Mouse (Mus musculus): ENCODE data around the gene Gm47955. TPM values are rescaled to one million over a fixed set of nuclear protein-coding genes. Genes with fewer than 3 reads are reported as not detected.
"Not testable (repeated sequence)": the region's sequence is repeated elsewhere in the genome, so short reads cannot be mapped to it uniquely, and the experiment has no call there.

The Gm47955 gene
- polyA plus RNA-seq, 1 experiment from 2014 or later, result not detected

DNA sequence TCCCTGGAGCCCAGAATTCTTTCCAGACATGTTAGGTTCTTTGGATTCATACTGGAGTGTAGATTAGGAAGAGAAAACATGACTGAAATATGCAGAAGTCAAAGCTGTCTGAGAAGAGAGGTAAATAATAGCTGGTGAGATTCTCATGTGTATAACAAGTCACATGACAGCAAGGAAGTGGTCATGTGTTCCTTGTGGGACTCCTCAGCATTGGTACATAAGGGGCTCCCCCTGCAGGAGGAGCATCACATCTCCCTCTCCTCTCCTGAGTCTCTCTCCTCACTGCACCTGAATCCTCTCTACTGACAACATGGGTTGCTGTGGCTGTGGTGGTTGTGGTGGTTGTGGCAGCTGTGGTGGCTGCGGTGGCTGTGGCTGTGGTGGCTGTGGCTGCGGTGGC, 14.1 kb upstream of the Gm47955 start:
- not testable (repeated sequence) for H3K9me3 ChIP-seq (replicated peaks; ENCODE audit: control insufficient read depth, low read length); H3K4me1 ChIP-seq (ENCODE audit: control insufficient read depth, insufficient read depth, low read length); H3K36me3 ChIP-seq (ENCODE audit: control insufficient read depth, insufficient read depth, low read length); H3K9ac ChIP-seq (ENCODE audit: low read length); H3K27me3 ChIP-seq (replicated peaks; ENCODE audit: control insufficient read depth, insufficient read depth, low read length); DNase-seq (ENCODE audit: low spot score); H3K4me2 ChIP-seq (ENCODE audit: low read length); H3K4me3 ChIP-seq (ENCODE audit: low read depth, low read length); H3K27ac ChIP-seq (ENCODE audit: low read depth, low read length); ATAC-seq
- 96% methylated on average over 2 of the region's 2 CpGs for WGBS

DNA sequence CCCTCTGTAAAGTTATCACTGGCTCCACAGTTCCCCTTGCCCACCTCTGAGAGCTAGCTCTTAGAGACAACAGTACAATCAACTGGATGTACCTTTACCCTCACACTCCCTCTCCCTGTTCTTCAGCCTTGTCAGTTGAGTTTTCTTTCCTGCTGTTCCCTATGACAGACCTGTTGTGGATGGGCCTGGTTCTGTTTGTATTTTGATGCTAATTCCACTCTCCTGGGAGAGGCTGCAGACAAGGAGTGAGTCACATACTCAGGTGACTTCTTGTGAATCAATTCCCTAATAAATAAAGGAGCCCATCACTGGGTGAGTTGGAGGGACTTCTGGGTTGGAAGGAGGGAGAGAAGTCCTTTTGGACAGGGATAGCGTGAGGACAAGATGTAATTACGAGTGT, 11.5 kb upstream of the Gm47955 start:
- Histone ChIP-seq H3K4me3 (ENCODE audit: low read depth, low read length) (no peak overlapping the region), H3K27me3 (replicated peaks; ENCODE audit: control insufficient read depth, insufficient read depth, low read length) (no peaks in the 10 kb centered on the region), H3K9ac (ENCODE audit: low read length) (no peak overlapping the region), H3K4me1 (ENCODE audit: control insufficient read depth, insufficient read depth, low read length) (no peaks in the 10 kb centered on the region), H3K4me2 (ENCODE audit: low read length) (no peak overlapping the region), H3K27ac (ENCODE audit: low read depth, low read length) (no peak overlapping the region), H3K9me3 (replicated peaks; ENCODE audit: control insufficient read depth, low read length) (no peaks in the 10 kb centered on the region), H3K36me3 (ENCODE audit: control insufficient read depth, insufficient read depth, low read length) (no peaks in the 10 kb centered on the region)
- ATAC-seq (no peak), DNase-seq (ENCODE audit: low spot score) (no peak)
- 81% methylated on average over 2 of the region's 2 CpGs for WGBS

DNA sequence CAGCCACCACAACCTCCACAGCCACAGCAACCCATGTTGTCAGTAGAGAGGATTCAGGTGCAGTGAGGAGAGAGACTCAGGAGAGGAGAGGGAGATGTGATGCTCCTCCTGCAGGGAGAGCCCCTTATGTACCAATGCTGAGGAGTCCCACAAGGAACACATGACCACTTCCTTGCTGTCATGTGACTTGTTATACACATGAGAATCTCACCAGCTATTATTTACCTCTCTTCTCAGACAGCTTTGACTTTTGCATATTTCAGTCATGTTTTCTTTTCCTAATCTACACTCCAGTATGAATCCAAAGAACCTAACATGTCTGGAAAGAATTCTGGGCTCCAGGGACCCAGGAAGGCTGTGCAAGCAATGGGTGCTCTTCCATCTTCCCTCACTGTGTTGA, 4.2 kb upstream of the Gm47955 start, which contains the start of gene Gm7544:
Gene Gm7544 (minus strand): TSS at position 101 of the 400 bp plus-strand sequence.
- H3K27me3 ChIP-seq (replicated peaks; ENCODE audit: control insufficient read depth, insufficient read depth, low read length); H3K4me1 ChIP-seq (ENCODE audit: control insufficient read depth, insufficient read depth, low read length); H3K36me3 ChIP-seq (ENCODE audit: control insufficient read depth, insufficient read depth, low read length); DNase-seq (ENCODE audit: low spot score); H3K9me3 ChIP-seq (replicated peaks; ENCODE audit: control insufficient read depth, low read length); ATAC-seq; H3K4me3 ChIP-seq (ENCODE audit: low read depth, low read length); H3K4me2 ChIP-seq (ENCODE audit: low read length); H3K9ac ChIP-seq (ENCODE audit: low read length); H3K27ac ChIP-seq (ENCODE audit: low read depth, low read length): not testable (repeated sequence)

DNA sequence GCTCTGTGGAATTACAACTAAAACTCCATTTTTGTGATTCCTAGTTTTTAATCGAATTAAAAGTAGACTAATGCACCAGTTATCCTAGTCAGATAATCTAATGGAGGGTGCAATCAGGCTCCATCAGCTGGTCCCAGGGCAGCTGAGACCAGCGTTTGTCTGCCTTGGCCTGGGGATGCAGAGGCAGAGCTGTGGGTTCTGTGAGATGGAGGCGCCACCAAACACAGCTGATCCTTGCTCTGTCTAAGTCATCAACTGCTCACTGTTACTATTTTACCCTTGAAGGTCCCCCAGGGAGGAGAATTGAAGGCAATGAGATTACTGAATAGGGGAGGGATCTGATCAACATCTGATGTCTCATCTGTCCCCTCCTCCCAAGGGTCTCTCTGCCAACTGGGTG, 6.3 kb downstream of the Gm47955 start:
- DNase-seq (ENCODE audit: low spot score) (no peak), ATAC-seq (no peak)
- H3K27me3 ChIP-seq (replicated peaks; ENCODE audit: control insufficient read depth, insufficient read depth, low read length), result no peaks in the 10 kb centered on the region
- H3K4me3 ChIP-seq (ENCODE audit: low read depth, low read length), result no peak overlapping the region
- no peak overlapping the region for H3K27ac ChIP-seq (ENCODE audit: low read depth, low read length)
- no peak overlapping the region for H3K4me2 ChIP-seq (ENCODE audit: low read length)
- H3K4me1 ChIP-seq (ENCODE audit: control insufficient read depth, insufficient read depth, low read length), result no peaks in the 10 kb centered on the region
- H3K9me3 ChIP-seq (replicated peaks; ENCODE audit: control insufficient read depth, low read length), result no peaks in the 10 kb centered on the region
- H3K9ac ChIP-seq (ENCODE audit: low read length), result no peak overlapping the region
- WGBS, result 74% methylated on average over 3 of the region's 3 CpGs
- no peaks in the 10 kb centered on the region for H3K36me3 ChIP-seq (ENCODE audit: control insufficient read depth, insufficient read depth, low read length)

DNA sequence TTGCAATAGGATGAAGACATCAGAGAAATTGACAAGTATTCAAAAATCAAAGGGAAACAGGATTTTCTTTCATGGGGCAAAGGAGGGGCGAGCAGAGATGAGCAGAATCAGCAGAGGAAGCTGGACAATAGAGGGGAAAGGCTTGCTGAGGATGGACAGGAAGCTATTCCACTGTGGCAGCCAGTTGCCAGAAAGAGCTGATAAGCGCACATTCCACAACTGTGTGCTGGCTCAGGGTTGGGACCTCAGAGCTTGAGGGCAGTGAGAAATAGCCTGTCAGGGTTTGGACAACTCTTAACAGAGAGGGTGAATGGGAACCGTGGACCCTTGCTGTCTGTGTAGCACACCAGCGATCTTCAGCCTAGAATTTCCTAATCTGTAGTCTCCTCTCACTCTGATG, 12.0 kb downstream of the Gm47955 start:
- no peak for ATAC-seq
- Histone ChIP-seq H3K4me2 (ENCODE audit: low read length) (no peak overlapping the region), H3K9ac (ENCODE audit: low read length) (no peak overlapping the region), H3K4me3 (ENCODE audit: low read depth, low read length) (no peak overlapping the region), H3K36me3 (ENCODE audit: control insufficient read depth, insufficient read depth, low read length) (no peaks in the 10 kb centered on the region), H3K9me3 (replicated peaks; ENCODE audit: control insufficient read depth, low read length) (no peaks in the 10 kb centered on the region), H3K27ac (ENCODE audit: low read depth, low read length) (no peak overlapping the region), H3K27me3 (replicated peaks; ENCODE audit: control insufficient read depth, insufficient read depth, low read length) (no peaks in the 10 kb centered on the region), H3K4me1 (ENCODE audit: control insufficient read depth, insufficient read depth, low read length) (no peaks in the 10 kb centered on the region)
- 72% methylated on average over 4 of the region's 4 CpGs for WGBS
- no peak for DNase-seq (ENCODE audit: low spot score)

DNA sequence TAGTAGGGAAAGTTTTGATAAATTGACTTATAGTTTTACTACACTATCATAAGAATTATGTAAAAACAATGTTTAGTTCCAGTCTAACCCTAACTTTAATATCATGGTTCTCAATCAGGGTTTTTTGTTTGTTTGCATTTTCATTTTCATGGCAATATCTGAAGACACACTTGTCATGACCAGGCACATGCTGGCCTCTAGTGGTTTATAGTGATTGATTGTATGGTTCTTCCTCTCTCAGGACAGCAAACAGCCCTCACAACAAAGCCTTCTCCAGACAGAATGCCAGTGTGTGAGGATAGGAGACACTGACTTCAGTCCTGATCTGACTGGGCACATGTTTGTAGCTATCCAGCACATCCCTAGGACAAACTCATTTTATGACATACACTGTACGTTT, 13.2 kb downstream of the Gm47955 start:
- WGBS, result 93% methylated on average over 1 of the region's 1 CpGs
- DNase-seq (ENCODE audit: low spot score), result no peak
- H3K9me3 ChIP-seq (replicated peaks; ENCODE audit: control insufficient read depth, low read length), result no peaks in the 10 kb centered on the region
- H3K4me2 ChIP-seq (ENCODE audit: low read length), result no peak overlapping the region
- H3K9ac ChIP-seq (ENCODE audit: low read length), result no peak overlapping the region
- H3K27ac ChIP-seq (ENCODE audit: low read depth, low read length), result no peak overlapping the region
- no peaks in the 10 kb centered on the region for H3K4me1 ChIP-seq (ENCODE audit: control insufficient read depth, insufficient read depth, low read length)
- no peaks in the 10 kb centered on the region for H3K36me3 ChIP-seq (ENCODE audit: control insufficient read depth, insufficient read depth, low read length)
- H3K4me3 ChIP-seq (ENCODE audit: low read depth, low read length), result no peak overlapping the region
- ATAC-seq, result no peak
- H3K27me3 ChIP-seq (replicated peaks; ENCODE audit: control insufficient read depth, insufficient read depth, low read length), result no peaks in the 10 kb centered on the region

DNA sequence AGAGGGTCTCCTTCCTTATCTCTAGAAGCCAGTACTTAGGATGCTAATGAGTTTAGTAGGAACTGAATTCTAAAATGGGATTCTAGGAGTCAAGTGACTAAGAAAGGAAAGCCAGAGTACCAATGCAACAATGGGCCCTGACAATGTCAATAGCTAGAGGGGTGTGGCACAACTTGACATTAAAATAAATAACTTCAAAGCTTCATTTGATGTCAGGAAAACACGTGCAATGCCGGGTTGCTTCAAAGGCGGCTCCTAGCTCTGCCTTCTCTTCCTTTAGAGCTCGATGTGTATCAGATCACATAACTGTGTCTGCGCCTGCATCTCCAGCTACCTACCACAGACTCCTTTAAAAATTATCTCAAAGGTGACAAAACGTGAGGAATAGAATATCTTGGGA, 13.8 kb downstream of the Gm47955 start:
- no peaks in the 10 kb centered on the region for H3K4me1 ChIP-seq (ENCODE audit: control insufficient read depth, insufficient read depth, low read length)
- no peak overlapping the region for H3K9ac ChIP-seq (ENCODE audit: low read length)
- no peaks in the 10 kb centered on the region for H3K27me3 ChIP-seq (replicated peaks; ENCODE audit: control insufficient read depth, insufficient read depth, low read length)
- 79% methylated on average over 6 of the region's 6 CpGs for WGBS
- H3K4me3 ChIP-seq (ENCODE audit: low read depth, low read length), result no peak overlapping the region
- no peak for ATAC-seq
- H3K27ac ChIP-seq (ENCODE audit: low read depth, low read length), result no peak overlapping the region
- DNase-seq (ENCODE audit: low spot score), result no peak
- H3K4me2 ChIP-seq (ENCODE audit: low read length), result no peak overlapping the region
- H3K9me3 ChIP-seq (replicated peaks; ENCODE audit: control insufficient read depth, low read length), result no peaks in the 10 kb centered on the region
- H3K36me3 ChIP-seq (ENCODE audit: control insufficient read depth, insufficient read depth, low read length), result no peaks in the 10 kb centered on the region

DNA sequence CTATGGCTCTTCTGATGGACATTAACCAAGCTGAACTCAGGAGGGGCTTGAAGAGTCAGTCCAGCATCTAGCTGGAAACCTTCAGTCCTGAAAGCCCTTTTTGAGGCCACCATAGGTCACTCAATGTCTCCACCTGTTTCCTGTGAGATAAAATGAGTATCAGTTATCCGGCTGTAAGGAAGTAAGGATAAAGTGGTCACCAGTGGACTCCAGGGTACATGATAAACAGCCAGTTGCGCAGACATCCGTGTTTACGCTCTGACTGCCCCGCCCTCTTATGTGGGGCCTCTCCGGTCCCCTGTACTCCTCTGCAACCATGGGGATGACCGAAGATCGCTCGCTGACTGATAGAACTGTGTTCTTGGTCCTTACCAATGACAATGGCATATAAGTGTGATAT, 14.3 kb downstream of the Gm47955 start:
- 91% methylated on average over 9 of the region's 9 CpGs for WGBS
- H3K36me3 ChIP-seq (ENCODE audit: control insufficient read depth, insufficient read depth, low read length), result no peaks in the 10 kb centered on the region
- no peaks in the 10 kb centered on the region for H3K4me1 ChIP-seq (ENCODE audit: control insufficient read depth, insufficient read depth, low read length)
- ATAC-seq (no peak), DNase-seq (ENCODE audit: low spot score) (no peak)
- H3K4me2 ChIP-seq (ENCODE audit: low read length), result no peak overlapping the region
- H3K9ac ChIP-seq (ENCODE audit: low read length), result no peak overlapping the region
- no peak overlapping the region for H3K4me3 ChIP-seq (ENCODE audit: low read depth, low read length)
- H3K27ac ChIP-seq (ENCODE audit: low read depth, low read length), result no peak overlapping the region
- H3K27me3 ChIP-seq (replicated peaks; ENCODE audit: control insufficient read depth, insufficient read depth, low read length), result no peaks in the 10 kb centered on the region
- H3K9me3 ChIP-seq (replicated peaks; ENCODE audit: control insufficient read depth, low read length), result no peaks in the 10 kb centered on the region

DNA sequence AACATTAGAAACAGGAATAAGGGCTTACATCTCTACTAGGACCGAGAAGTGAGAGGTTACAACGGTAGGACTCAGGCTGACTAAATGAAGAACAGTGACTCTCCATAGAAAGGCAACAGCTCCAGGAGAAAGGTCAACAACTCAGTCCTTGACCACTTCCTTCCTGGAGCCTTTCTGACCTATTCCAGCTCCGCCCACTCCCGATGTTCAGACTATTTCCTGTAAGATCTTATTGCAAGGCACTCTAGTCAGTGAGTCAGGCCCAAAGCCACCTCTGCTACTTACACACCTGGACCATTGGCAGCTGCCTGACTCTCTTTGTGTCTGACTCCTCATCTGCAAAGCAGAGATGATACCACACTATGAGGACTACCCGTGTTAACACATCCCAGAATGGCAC, 15.7 kb downstream of the Gm47955 start:
- H3K9ac ChIP-seq (ENCODE audit: low read length), result no peak overlapping the region
- 86% methylated on average over 5 of the region's 5 CpGs for WGBS
- H3K4me3 ChIP-seq (ENCODE audit: low read depth, low read length), result no peak overlapping the region
- no peaks in the 10 kb centered on the region for H3K4me1 ChIP-seq (ENCODE audit: control insufficient read depth, insufficient read depth, low read length)
- no peak for ATAC-seq
- H3K27me3 ChIP-seq (replicated peaks; ENCODE audit: control insufficient read depth, insufficient read depth, low read length), result no peaks in the 10 kb centered on the region
- no peaks in the 10 kb centered on the region for H3K36me3 ChIP-seq (ENCODE audit: control insufficient read depth, insufficient read depth, low read length)
- H3K9me3 ChIP-seq (replicated peaks; ENCODE audit: control insufficient read depth, low read length), result no peaks in the 10 kb centered on the region
- no peak overlapping the region for H3K27ac ChIP-seq (ENCODE audit: low read depth, low read length)
- DNase-seq (ENCODE audit: low spot score), result no peak
- H3K4me2 ChIP-seq (ENCODE audit: low read length), result no peak overlapping the region

DNA sequence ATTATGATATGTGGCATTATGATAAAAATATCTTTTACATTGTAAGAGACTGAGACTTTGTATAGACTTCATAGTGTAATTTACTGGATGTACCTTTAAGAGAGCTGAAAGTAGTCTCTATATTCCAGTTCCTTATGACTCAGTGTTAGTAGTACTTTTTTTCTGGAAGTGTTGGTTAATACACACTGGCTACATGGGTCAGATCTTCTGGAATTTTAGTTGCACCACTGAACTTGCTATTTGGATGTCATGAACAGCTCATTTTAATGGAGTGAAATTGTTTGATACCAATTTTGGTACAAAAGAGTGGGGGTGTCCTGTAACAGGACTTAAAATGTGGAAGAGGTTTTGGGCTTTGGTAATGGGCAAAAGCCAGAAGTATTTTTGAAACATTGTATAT, 17.8 kb downstream of the Gm47955 start:
- H3K4me2 ChIP-seq (ENCODE audit: low read length), result no peak overlapping the region
- no peak for ATAC-seq
- no peak for DNase-seq (ENCODE audit: low spot score)
- no peak overlapping the region for H3K4me3 ChIP-seq (ENCODE audit: low read depth, low read length)
- no peaks in the 10 kb centered on the region for H3K36me3 ChIP-seq (ENCODE audit: control insufficient read depth, insufficient read depth, low read length)
- H3K27ac ChIP-seq (ENCODE audit: low read depth, low read length), result no peak overlapping the region
- H3K27me3 ChIP-seq (replicated peaks; ENCODE audit: control insufficient read depth, insufficient read depth, low read length), result no peaks in the 10 kb centered on the region
- H3K9ac ChIP-seq (ENCODE audit: low read length), result no peak overlapping the region
- H3K9me3 ChIP-seq (replicated peaks; ENCODE audit: control insufficient read depth, low read length), result no peaks in the 10 kb centered on the region
- H3K4me1 ChIP-seq (ENCODE audit: control insufficient read depth, insufficient read depth, low read length), result no peaks in the 10 kb centered on the region

All from forebrain, embryonic 14.5 days (tissue).